Mouse (Mus musculus): ENCODE data around the gene Rps6ka2.

DNA sequence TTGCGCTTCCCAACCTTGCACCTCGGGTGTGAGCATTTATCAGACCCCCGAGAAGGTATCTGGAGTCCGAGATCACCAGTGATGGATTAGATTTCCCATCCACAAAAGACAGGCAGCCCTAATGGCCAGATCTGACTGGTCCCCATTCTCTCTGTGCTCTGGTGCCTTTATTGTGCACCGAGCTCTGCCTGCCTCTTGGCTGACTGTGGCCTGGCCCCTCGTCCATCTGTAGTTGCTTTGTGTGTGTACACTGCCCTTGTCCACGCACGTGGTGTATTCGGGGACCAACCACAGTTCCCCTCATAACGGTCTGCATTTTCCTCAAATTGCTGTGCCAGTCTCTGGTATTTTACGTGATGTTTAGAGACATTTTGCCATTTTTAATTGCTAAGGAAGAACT lies 40.7 kb downstream of the Rps6ka2 start:
- TF ChIP-seq CTCF (IDR thresholded peaks at IDR 0.05; ENCODE audit: low read depth): no peak
- TF ChIP-seq EP300 (IDR thresholded peaks at IDR 0.05; ENCODE audit: low read depth): no peak

Measured in heart, postnatal 0 days (tissue).